Mouse (Mus musculus) heart, adult 2 months (tissue): ENCODE measurements around the gene Npr3.

Experiments
- CTCF ChIP-seq: fragments of 200-600 bp; IDR thresholded peaks from 2 replicates; pipeline ENCODE4 v1.8.1; 2022; ENCODE audit warnings: antibody characterized with exemption, mild to moderate bottlenecking, moderate library complexity
- EP300 ChIP-seq: fragments of 200-500 bp; IDR thresholded peaks from 2 replicates; pipeline ENCODE4 v1.6.1; 2011; ENCODE audit warnings: low read depth, low read length, control low read depth; ENCODE audit not compliant: insufficient read depth
- POLR2A ChIP-seq: fragments of 200-500 bp; IDR thresholded peaks from 2 replicates; pipeline ENCODE4 v1.6.1; 2011; ENCODE audit warnings: mild to moderate bottlenecking, low read depth, low read length, control low read depth; ENCODE audit not compliant: insufficient read depth

DNA sequence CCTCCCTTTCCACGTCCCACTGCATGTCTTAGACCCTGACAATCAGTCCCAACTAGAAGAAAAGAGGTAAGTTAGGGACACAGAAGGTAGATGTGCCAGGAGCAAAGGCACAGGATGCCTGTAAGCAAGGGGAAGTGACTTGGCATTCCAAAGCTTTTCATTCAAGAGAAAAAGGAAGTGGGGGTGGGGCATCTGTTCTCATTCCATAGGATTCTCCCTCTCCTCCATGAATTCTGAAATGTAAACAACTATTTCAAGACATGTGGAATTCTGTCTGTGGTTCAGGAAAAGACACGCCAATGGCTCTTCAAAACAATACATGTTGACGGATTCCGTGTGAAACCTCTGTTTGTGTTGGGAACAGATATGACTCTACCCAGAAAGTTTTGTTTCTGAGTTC is 65.3 kb downstream of the Npr3 start:
- no peak for TF ChIP-seq CTCF
- no peak for TF ChIP-seq POLR2A
- no peak for TF ChIP-seq EP300
